Mouse (Mus musculus) liver, adult 2 months (tissue): Measurements from ENCODE around the gene Cdc40.

Experiments
- CTCF ChIP-seq: fragments of 200-500 bp; IDR thresholded peaks from 2 replicates; pipeline ENCODE4 v1.5.1; 2011; ENCODE audit warnings: low read depth, low read length, control low read depth
- POLR2A ChIP-seq: fragments of 200-500 bp; IDR thresholded peaks from 2 replicates; pipeline ENCODE4 v1.6.1; 2011; ENCODE audit warnings: low read length, control low read depth; ENCODE audit not compliant: insufficient read depth; ENCODE audit errors: extremely low read depth

DNA sequence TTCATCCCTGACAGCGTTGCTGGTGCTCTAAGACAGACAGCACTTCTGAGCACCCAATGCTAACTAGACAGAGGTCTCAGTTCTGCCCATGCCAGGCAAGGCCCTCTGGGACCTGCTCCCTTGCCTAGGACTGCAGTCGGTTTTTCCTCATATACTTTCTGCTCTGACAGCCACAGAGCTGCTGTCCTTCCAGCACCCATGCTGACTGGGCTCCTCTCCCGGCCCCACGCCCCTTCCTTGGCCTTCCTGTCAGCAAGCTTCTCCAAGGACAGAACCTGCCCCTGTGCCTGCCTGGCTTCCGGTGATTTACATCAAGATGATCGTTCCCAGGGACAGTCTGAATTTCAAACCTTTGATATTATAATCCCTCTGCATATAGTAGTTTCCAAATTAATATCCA lies 37.5 kb downstream of the Cdc40 start:
- TF ChIP-seq POLR2A (no peak), CTCF (no peak)
